Mouse (Mus musculus): ENCODE data around the gene Fam240a. TPM values are rescaled to one million over a fixed set of nuclear protein-coding genes. Genes with fewer than 3 reads are reported as not detected.
A peak's percentile ranks its signal among the peaks of the same experiment; 100 is the strongest.

The Fam240a gene
- total and polyA plus RNA-seq, 2 experiments from 2014 or later = 0.58 TPM; not detected in 1

DNA sequence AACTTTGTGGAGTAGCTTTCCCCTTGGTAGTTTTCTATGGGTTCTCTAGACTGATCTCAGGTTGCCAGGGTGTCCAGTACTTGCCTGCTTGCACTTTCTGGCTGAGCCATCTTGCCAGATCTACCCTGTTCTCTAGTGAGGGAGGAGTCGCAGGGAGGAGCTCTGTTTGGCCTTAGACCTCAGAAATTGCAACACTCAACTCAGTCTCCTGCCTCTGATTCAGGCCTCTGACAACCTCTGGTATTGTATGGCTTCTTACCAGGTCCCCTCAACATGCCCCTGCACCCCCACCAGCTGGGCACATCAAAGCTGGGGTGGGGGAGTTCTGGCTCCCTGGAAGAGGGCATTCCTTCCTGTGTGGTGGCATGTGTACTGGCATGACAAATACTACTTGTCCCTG, 39.3 kb downstream of the Fam240a start:
- WGBS = 92% methylated on average over 1 of the region's 1 CpGs
- no peak for DNase-seq
- no peak for ATAC-seq
- Histone ChIP-seq H3K4me2 (ENCODE audit: low read depth) (no peak overlapping the region), H3K27ac (ENCODE audit: low read depth, low read length) (no peak overlapping the region), H3K4me3 (ENCODE audit: low read depth, low read length) (no peak overlapping the region), H3K36me3 (ENCODE audit: insufficient read depth) (no peaks in the 10 kb centered on the region), H3K9ac (no peak overlapping the region), H3K4me1 (ENCODE audit: insufficient read depth) (peaks cover 10% of the 10 kb centered on the region; the same call in 1 of the 2 replicates), H3K27me3 (ENCODE audit: insufficient read depth, low read length) (peaks cover 9% of the 10 kb centered on the region), H3K9me3 (ENCODE audit: low read length) (no peaks in the 10 kb centered on the region)
- no peak for TF ChIP-seq CTCF (IDR thresholded peaks at IDR 0.05; ENCODE audit: low read depth)

DNA sequence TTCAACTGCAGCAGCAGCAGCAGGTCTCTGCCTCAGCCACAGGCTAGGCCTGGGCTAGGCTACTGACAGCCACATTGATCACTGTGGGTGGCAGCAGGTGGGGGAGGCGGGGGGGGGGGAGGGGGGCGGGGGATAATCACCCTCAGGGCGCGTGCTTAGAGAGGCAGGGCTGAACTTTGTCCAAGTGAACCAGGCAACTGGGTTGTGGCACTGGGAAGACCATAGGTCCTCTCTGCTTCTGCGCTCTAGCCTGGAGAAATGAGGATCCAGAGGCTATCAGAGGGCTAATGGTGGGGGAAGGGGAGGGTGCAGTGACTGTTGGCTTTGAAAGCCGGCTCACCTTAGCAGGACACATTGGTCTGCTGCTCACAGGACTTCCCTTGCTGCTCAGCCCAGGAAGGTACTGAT, 41.4 kb downstream of the Fam240a start:
- ATAC-seq = no peak
- no peak for TF ChIP-seq CTCF (IDR thresholded peaks at IDR 0.05; ENCODE audit: low read depth)
- DNase-seq = no peak
- H3K27ac ChIP-seq (ENCODE audit: low read depth, low read length) = no peak overlapping the region
- H3K36me3 ChIP-seq (ENCODE audit: insufficient read depth) = no peaks in the 10 kb centered on the region
- no peak overlapping the region for H3K9ac ChIP-seq
- no peaks in the 10 kb centered on the region for H3K9me3 ChIP-seq (ENCODE audit: low read length)
- H3K4me3 ChIP-seq (ENCODE audit: low read depth, low read length) = no peak overlapping the region
- no peaks in the 10 kb centered on the region; the same call in 1 of the 2 replicates for H3K27me3 ChIP-seq (ENCODE audit: insufficient read depth, low read length)
- 24% methylated on average over 4 of the region's 6 CpGs for WGBS
- H3K4me1 ChIP-seq (ENCODE audit: insufficient read depth) = peaks cover 10% of the 10 kb centered on the region; the same call in 1 of the 2 replicates
- no peak overlapping the region for H3K4me2 ChIP-seq (ENCODE audit: low read depth)

DNA sequence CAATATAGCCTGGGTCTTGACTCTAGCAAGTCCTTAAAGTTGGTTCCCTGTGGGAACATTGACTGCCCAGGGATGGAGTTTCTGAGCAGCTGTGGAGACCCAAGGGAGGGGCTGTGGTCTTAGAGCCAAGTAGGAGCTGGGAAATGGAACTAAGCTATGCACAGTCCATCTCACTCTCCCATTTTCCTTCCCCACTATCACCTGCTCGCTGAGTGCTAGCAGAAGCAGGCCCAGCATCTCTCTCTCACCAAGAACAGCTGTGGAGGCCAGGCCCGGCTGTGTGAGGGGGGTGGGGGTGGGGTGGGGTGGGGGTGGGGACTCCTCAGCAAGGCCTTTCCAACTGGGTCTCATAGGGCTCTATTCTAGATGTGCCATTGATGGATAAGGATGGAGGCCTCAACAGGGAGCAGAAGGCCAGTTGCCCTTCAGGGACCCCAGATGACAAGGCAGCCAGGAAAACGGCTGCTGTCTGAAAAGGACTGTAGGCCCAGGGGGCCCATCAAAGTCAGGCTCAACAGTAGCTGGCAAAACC, 41.9 kb downstream of the Fam240a start:
- 15% methylated on average over 3 of the region's 3 CpGs for WGBS

DNA sequence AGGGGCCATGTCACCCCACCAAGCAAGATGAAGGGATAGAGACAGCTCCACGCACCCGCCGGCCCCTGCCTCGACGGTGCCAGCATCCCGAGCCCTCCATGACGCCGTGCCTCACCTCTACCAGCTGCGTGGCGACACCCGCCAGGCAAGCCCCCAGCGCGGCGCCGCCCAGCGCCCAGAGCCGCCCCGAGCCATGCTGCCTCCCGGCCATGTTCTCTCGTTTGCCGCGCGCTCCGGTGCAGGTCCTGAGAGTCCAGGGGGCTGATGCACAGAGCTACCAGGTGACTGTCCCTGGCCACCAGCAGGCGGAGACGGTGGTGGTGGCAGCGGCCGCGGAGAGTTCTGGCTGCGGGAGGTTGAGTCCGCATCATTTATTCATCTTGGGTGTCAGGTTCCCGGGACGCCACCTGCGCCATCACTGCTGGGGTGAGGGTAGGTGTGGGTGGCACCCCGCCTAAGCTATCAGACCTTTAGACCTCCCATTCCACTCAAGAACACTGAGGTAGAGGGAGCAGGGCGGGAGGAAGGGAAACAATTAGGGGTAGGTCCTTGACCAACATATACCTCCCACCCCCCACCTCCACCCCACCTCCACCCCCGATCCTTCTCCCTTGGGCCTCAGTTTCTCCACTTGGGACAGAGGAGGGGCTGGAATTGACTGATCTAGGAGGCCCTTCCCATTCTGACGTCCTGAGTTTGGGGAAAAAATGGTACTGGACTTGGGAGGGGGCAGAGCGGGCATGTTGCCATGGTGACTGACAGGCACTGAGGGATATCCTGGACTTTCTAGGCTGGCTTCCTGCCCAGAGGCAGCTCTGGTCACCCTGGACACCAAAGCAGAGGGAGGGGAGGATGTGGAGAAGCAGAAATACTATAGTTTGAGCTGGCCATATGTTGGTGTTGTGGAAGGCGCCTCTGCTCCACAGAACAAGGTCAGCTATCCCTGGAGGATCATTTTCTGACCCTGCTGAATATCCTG, 42.7 kb downstream of the Fam240a start:
- DNase-seq (peak; percentile 77), ATAC-seq (peak; percentile 80)
- Histone ChIP-seq H3K27ac (ENCODE audit: low read depth, low read length) (no peak overlapping the region), H3K4me2 (ENCODE audit: low read depth) (peak overlapping the region; percentile 55), H3K9me3 (ENCODE audit: low read length) (no peaks in the 10 kb centered on the region), H3K36me3 (ENCODE audit: insufficient read depth) (no peaks in the 10 kb centered on the region), H3K4me1 (ENCODE audit: insufficient read depth) (peaks cover 10% of the 10 kb centered on the region; the same call in 1 of the 2 replicates), H3K4me3 (ENCODE audit: low read depth, low read length) (peak overlapping the region; percentile 26), H3K9ac (peak overlapping the region; percentile 39; the same call in 1 of the 2 replicates), H3K27me3 (ENCODE audit: insufficient read depth, low read length) (no peaks in the 10 kb centered on the region)
- peak; percentile 42 for TF ChIP-seq CTCF (IDR thresholded peaks at IDR 0.05; ENCODE audit: low read depth)
- WGBS = 6% methylated on average over 40 of the region's 40 CpGs

More for the DNA sequence above, 41.9 kb downstream of the Fam240a start:
- Histone ChIP-seq H3K4me3 (ENCODE audit: low read depth, low read length) (no peak overlapping the region), H3K4me1 (ENCODE audit: insufficient read depth) (peaks cover 10% of the 10 kb centered on the region; the same call in 1 of the 2 replicates), H3K36me3 (ENCODE audit: insufficient read depth) (no peaks in the 10 kb centered on the region), H3K9ac (no peak overlapping the region), H3K27ac (ENCODE audit: low read depth, low read length) (no peak overlapping the region), H3K9me3 (ENCODE audit: low read length) (no peaks in the 10 kb centered on the region), H3K4me2 (ENCODE audit: low read depth) (no peak overlapping the region), H3K27me3 (ENCODE audit: insufficient read depth, low read length) (no peaks in the 10 kb centered on the region; the same call in 1 of the 2 replicates)
- ATAC-seq (peak; percentile 36), DNase-seq (no peak)
- no peak for TF ChIP-seq CTCF (IDR thresholded peaks at IDR 0.05; ENCODE audit: low read depth)

DNA sequence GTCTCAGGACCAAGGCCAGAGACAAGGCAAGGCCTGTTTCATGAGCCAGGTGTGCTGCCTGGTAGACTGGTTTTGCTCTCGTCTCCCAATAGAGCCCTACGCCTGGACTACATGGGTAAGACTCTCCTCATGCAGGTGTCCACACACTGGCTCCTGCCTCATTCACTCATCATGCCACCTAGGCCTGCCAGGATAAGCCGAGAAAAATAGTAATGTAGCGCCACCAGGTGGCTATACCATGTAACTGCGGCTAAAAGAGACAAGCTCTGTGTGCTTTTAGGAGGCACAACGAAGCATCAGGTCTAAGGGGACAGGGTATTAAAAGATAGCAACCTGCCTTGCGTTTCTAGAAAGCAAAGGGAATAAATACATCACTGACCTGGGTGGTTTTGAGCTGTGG, 45.6 kb downstream of the Fam240a start:
- H3K4me2 ChIP-seq (ENCODE audit: low read depth) = no peak overlapping the region
- peaks cover 10% of the 10 kb centered on the region; the same call in 1 of the 2 replicates for H3K4me1 ChIP-seq (ENCODE audit: insufficient read depth)
- no peaks in the 10 kb centered on the region for H3K36me3 ChIP-seq (ENCODE audit: insufficient read depth)
- no peaks in the 10 kb centered on the region for H3K9me3 ChIP-seq (ENCODE audit: low read length)
- DNase-seq (peak; percentile 65), ATAC-seq (no peak; the same call in 1 of the 2 replicates)
- H3K4me3 ChIP-seq (ENCODE audit: low read depth, low read length) = no peak overlapping the region
- 27% methylated on average over 7 of the region's 7 CpGs for WGBS
- TF ChIP-seq CTCF (IDR thresholded peaks at IDR 0.05; ENCODE audit: low read depth) = peak; percentile 80
- no peak overlapping the region for H3K9ac ChIP-seq
- H3K27ac ChIP-seq (ENCODE audit: low read depth, low read length) = no peak overlapping the region
- H3K27me3 ChIP-seq (ENCODE audit: insufficient read depth, low read length) = no peaks in the 10 kb centered on the region

Small RNA genes within 50 kb of the gene (microRNA-seq; reads per million reads assigned to microRNA genes)
- gene Gm24269 = 0 reads per million in 2 experiments

Other genes starting within 250 kb of the Fam240a start
- 0.69 and 0.76 TPM in 2 replicates for gene Myl3, start 175.0 kb downstream of the Fam240a start, total RNA-seq (2014; rRNA removed)
- gene Myl3, start 175.0 kb downstream of the Fam240a start, polyA plus RNA-seq (2015; fragmentation: Nextera tagmentation; extraction: Ambion mirVana) = 0.99 and 1.1 TPM in 2 replicates
- 11.4 and 14.2 TPM in 2 replicates for gene Pth1r, start 169.7 kb downstream of the Fam240a start, total RNA-seq (2014; rRNA removed)
- gene Pth1r, start 169.7 kb downstream of the Fam240a start, polyA plus RNA-seq (2015; fragmentation: Nextera tagmentation; extraction: Ambion mirVana) = 7.8 and 8.7 TPM in 2 replicates
- not detected in 2 replicates for gene Prss42, start 118.7 kb downstream of the Fam240a start, total RNA-seq (2014; rRNA removed)
- gene Prss42, start 118.7 kb downstream of the Fam240a start, polyA plus RNA-seq (2015; fragmentation: Nextera tagmentation; extraction: Ambion mirVana) = not detected in 2 replicates
- gene Prss44, start 102.9 kb downstream of the Fam240a start, total RNA-seq (2014; rRNA removed) = not detected in 2 replicates
- not detected in 2 replicates for gene Prss44, start 102.9 kb downstream of the Fam240a start, polyA plus RNA-seq (2015; fragmentation: Nextera tagmentation; extraction: Ambion mirVana)
- gene Prss43, start 90.2 kb downstream of the Fam240a start, total RNA-seq (2014; rRNA removed) = not detected in 2 replicates
- 0.10 TPM in 1 of 2 replicates, not detected in the other for gene Prss43, start 90.2 kb downstream of the Fam240a start, polyA plus RNA-seq (2015; fragmentation: Nextera tagmentation; extraction: Ambion mirVana)
- 0.38 and 0.71 TPM in 2 replicates for gene Prss45, start 82.3 kb downstream of the Fam240a start, total RNA-seq (2014; rRNA removed)
- 0.26 TPM in 1 of 2 replicates, not detected in the other for gene Prss45, start 82.3 kb downstream of the Fam240a start, polyA plus RNA-seq (2015; fragmentation: Nextera tagmentation; extraction: Ambion mirVana)
- gene Prss46, start 72.4 kb downstream of the Fam240a start, total RNA-seq (2014; rRNA removed) = not detected in 2 replicates
- 0.12 TPM in 1 of 2 replicates, not detected in the other for gene Prss46, start 72.4 kb downstream of the Fam240a start, polyA plus RNA-seq (2015; fragmentation: Nextera tagmentation; extraction: Ambion mirVana)
- 0.24 TPM in 1 of 2 replicates, not detected in the other for gene Prss50, start 58.9 kb downstream of the Fam240a start, total RNA-seq (2014; rRNA removed)
- 0.54 and 0.63 TPM in 2 replicates for gene Prss50, start 58.9 kb downstream of the Fam240a start, polyA plus RNA-seq (2015; fragmentation: Nextera tagmentation; extraction: Ambion mirVana)
- gene Als2cl, start 37.0 kb downstream of the Fam240a start, total RNA-seq (2014; rRNA removed) = 3.8 and 4.6 TPM in 2 replicates
- 0.49 and 1.6 TPM in 2 replicates for gene Als2cl, start 37.0 kb downstream of the Fam240a start, polyA plus RNA-seq (2015; fragmentation: Nextera tagmentation; extraction: Ambion mirVana)
- 2.5 and 5.3 TPM in 2 replicates for gene Tmie, start 36.7 kb downstream of the Fam240a start, total RNA-seq (2014; rRNA removed)
- gene Tmie, start 36.7 kb downstream of the Fam240a start, polyA plus RNA-seq (2015; fragmentation: Nextera tagmentation; extraction: Ambion mirVana) = 2.3 and 4.0 TPM in 2 replicates
- not detected in 2 replicates for gene Tdgf1, start 29.3 kb upstream of the Fam240a start, total RNA-seq (2014; rRNA removed)
- gene Tdgf1, start 29.3 kb upstream of the Fam240a start, polyA plus RNA-seq (2015; fragmentation: Nextera tagmentation; extraction: Ambion mirVana) = 0.09 and 0.12 TPM in 2 replicates
- gene Lrrc2, start 34.7 kb upstream of the Fam240a start, total RNA-seq (2014; rRNA removed) = 0.14 and 0.23 TPM in 2 replicates
- 0.42 and 0.96 TPM in 2 replicates for gene Lrrc2, start 34.7 kb upstream of the Fam240a start, polyA plus RNA-seq (2015; fragmentation: Nextera tagmentation; extraction: Ambion mirVana)
- not detected in 2 replicates for gene Rtp3, start 73.7 kb upstream of the Fam240a start, total RNA-seq (2014; rRNA removed)
- gene Rtp3, start 73.7 kb upstream of the Fam240a start, polyA plus RNA-seq (2015; fragmentation: Nextera tagmentation; extraction: Ambion mirVana) = not detected in 2 replicates
- 5.3 TPM in 1 of 2 replicates, not detected in the other for gene Ltf, start 102.4 kb upstream of the Fam240a start, total RNA-seq (2014; rRNA removed)
- 0.71 and 0.74 TPM in 2 replicates for gene Ltf, start 102.4 kb upstream of the Fam240a start, polyA plus RNA-seq (2015; fragmentation: Nextera tagmentation; extraction: Ambion mirVana)
- 0.19 and 0.77 TPM in 2 replicates for gene Ccrl2, start 140.7 kb upstream of the Fam240a start, total RNA-seq (2014; rRNA removed)
- gene Ccrl2, start 140.7 kb upstream of the Fam240a start, polyA plus RNA-seq (2015; fragmentation: Nextera tagmentation; extraction: Ambion mirVana) = 0.99 and 1.3 TPM in 2 replicates
- gene Lrrfip2, start 200.7 kb upstream of the Fam240a start, total RNA-seq (2014; rRNA removed) = 29.2 and 41.7 TPM in 2 replicates
- gene Lrrfip2, start 200.7 kb upstream of the Fam240a start, polyA plus RNA-seq (2015; fragmentation: Nextera tagmentation; extraction: Ambion mirVana) = 36.0 and 38.9 TPM in 2 replicates

Measured in forebrain, postnatal 0 days (tissue).